Mouse (Mus musculus): ENCODE measurements around the gene Zkscan8.

GRCm38 (mm10) chr13:21492847-21493246 is 38.1 kb downstream of the Zkscan8 start:
- no peak for TF ChIP-seq CTCF (IDR thresholded peaks at IDR 0.05; ENCODE audit: low read depth, low read length)
- no peak for TF ChIP-seq TAL1 (conservative IDR thresholded peaks at IDR 0.05; ENCODE audit: low read depth, low read length)
- no peak for TF ChIP-seq GATA1 (IDR thresholded peaks at IDR 0.05; ENCODE audit: borderline replicate concordance, low read length)
- no peak for TF ChIP-seq POLR2AphosphoS5 (IDR thresholded peaks at IDR 0.05; ENCODE audit: insufficient replicate concordance, low read depth, low read length)

All from G1E (cell line).